Mouse (Mus musculus) liver, adult 2 months (tissue): ENCODE measurements around the gene Ankrd12. TPM values are rescaled to one million over a fixed set of nuclear protein-coding genes. Genes with fewer than 3 reads are reported as not detected.

Experiments used
- DNase-seq: peaks from one replicate; pipeline ENCODE4 v3.0.0-alpha.2; 2011; ENCODE audit warnings: low read depth, low spot score; ENCODE audit errors: extremely low read depth
- H3K27ac ChIP-seq: fragments of 200-500 bp; replicated peaks from 2 replicates; pipeline ENCODE4 v1.5.1; 2012; ENCODE audit warnings: low read depth, mild to moderate bottlenecking, control low read depth, inconsistent platforms, low read length; ENCODE audit not compliant: insufficient read depth
- H3K27me3 ChIP-seq: fragments of 200-500 bp; 2 replicates; pipeline ENCODE4 v1.6.1; 2012; ENCODE audit warnings: mild to moderate bottlenecking, moderate library complexity, low read length, inconsistent platforms; ENCODE audit not compliant: control insufficient read depth, insufficient read depth
- H3K36me3 ChIP-seq: fragments of 200-500 bp; 2 replicates; pipeline ENCODE4 v1.6.1; 2012; ENCODE audit warnings: low read length, inconsistent platforms; ENCODE audit not compliant: control insufficient read depth, insufficient read depth
- H3K4me1 ChIP-seq: fragments of 200-500 bp; 2 replicates; pipeline ENCODE4 v1.6.1; 2011; ENCODE audit warnings: low read length; ENCODE audit not compliant: control insufficient read depth, insufficient read depth
- H3K4me3 ChIP-seq: fragments of 200-500 bp; 2 replicates; pipeline ENCODE4 v1.5.1; 2011; ENCODE audit warnings: low read depth, mild to moderate bottlenecking, control low read depth, low read length, moderate library complexity; ENCODE audit not compliant: insufficient read depth
- H3K79me2 ChIP-seq: fragments of 200-500 bp; 2 replicates; pipeline ENCODE4 v1.6.1; 2012; ENCODE audit warnings: inconsistent platforms, mild to moderate bottlenecking, low read length, moderate library complexity; ENCODE audit not compliant: control insufficient read depth, insufficient read depth
- H3K9ac ChIP-seq: fragments of 200-500 bp; 2 replicates; pipeline ENCODE4 v1.6.1; 2012; ENCODE audit warnings: low read depth, mild to moderate bottlenecking, control low read depth, inconsistent platforms, low read length
- CTCF ChIP-seq: fragments of 200-500 bp; IDR thresholded peaks from 2 replicates; pipeline ENCODE4 v1.5.1; 2011; ENCODE audit warnings: low read depth, low read length, control low read depth
- POLR2A ChIP-seq: fragments of 200-500 bp; IDR thresholded peaks from 2 replicates; pipeline ENCODE4 v1.6.1; 2011; ENCODE audit warnings: low read length, control low read depth; ENCODE audit not compliant: insufficient read depth; ENCODE audit errors: extremely low read depth
- WGBS: fragments of 180-500 bp; shearing (Covaris S2); methylation state at CpG from one replicate; pipeline ENCODE4 v1.1.7; 2018; 5-methylcytosine and 5-hydroxymethylcytosine counted together
- polyA plus RNA-seq: library from polyadenylated mRNA; depleted of rRNA; stranded (reverse); fragments of >200 nt; gene quantifications from 2 replicates; pipeline ENCODE4 v1.2.3, GENCODE M21; 2012; rRNA removed
- total RNA-seq: library from RNA; depleted of rRNA; stranded (reverse); fragments of >200 nt; gene quantifications from 2 replicates; pipeline ENCODE4 v1.2.3, GENCODE M21; 2014; rRNA removed

Ankrd12 gene
- 8.2 and 10.3 TPM in 2 replicates for total RNA-seq
- polyA plus RNA-seq: 0.71 and 0.87 TPM in 2 replicates

DNA sequence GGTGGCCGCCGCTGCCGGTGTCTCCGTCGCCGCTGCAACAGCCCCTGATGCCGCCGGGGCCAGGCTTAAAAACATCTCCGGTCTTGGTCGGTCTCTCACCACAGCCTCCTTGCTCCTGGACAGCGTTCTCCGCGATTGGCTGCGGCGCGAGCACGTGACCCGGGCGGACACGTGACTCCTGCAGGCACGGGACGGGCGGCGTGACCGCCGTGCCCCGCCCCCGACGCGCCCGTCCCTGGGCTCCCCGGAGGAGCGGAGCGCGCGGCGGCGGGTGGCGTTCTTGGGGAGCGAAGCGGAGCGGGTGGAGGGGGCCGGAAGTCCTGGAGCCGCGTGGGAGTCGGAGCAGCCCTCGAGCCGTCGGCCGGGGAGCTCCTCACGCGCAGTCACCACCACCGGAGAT, at the start of gene Ankrd12:
Ankrd12 (minus strand) TSS at position 156 of the 400 bp plus-strand sequence.
- peak; percentile 74 for DNase-seq
- peak; percentile 29; the same call in 1 of the 2 replicates for TF ChIP-seq POLR2A
- TF ChIP-seq CTCF: no peak
- Histone ChIP-seq H3K27me3 (no peaks in the 10 kb centered on the region), H3K36me3 (peaks cover 24% of the 10 kb centered on the region), H3K27ac (peak within 1 kb of the TSS; percentile 79), H3K79me2 (peaks cover 6% of the 10 kb centered on the region; the same call in 1 of the 2 replicates), H3K4me3 (peak within 1 kb of the TSS; percentile 86), H3K9ac (peak within 1 kb of the TSS; percentile 89), H3K4me1 (peaks cover 6% of the 10 kb centered on the region; the same call in 1 of the 2 replicates)
- WGBS: 2% methylated on average over 53 of the region's 53 CpGs

DNA sequence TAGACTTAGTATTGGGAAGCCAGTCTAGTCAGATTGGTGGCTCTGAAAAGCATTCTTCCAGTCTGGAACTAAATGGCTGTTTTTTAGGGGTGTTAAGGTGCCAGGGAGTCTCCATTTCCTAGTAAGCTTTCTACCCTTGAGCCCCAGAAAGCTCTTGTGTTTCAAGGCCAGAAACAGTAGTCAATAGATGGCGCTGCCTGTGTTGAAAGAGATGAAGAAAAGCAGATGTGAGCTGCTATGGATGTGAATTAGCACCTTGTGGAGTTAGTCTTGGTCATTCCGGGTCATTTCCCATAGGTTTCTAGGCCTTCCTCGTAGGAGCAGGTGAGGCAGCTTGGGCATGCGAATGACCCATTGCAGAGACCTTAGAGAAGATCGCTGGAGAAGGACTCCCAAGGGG, 48.3 kb upstream of the Ankrd12 start:
- DNase-seq: no peak
- Histone ChIP-seq H3K4me1 (peaks cover 3% of the 10 kb centered on the region; the same call in 1 of the 2 replicates), H3K27me3 (no peaks in the 10 kb centered on the region), H3K27ac (no peak overlapping the region), H3K36me3 (peaks cover 9% of the 10 kb centered on the region; the same call in 1 of the 2 replicates), H3K9ac (no peak overlapping the region), H3K4me3 (no peak overlapping the region), H3K79me2 (no peaks in the 10 kb centered on the region; the same call in 1 of the 2 replicates)
- 94% methylated on average over 5 of the region's 5 CpGs for WGBS
- no peak for TF ChIP-seq CTCF
- TF ChIP-seq POLR2A: no peak

GRCm38 (mm10) chr17:66123816-66124610, 47.1 kb upstream of the Ankrd12 start:
- Histone ChIP-seq H3K36me3 (peaks cover 4% of the 10 kb centered on the region; the same call in 1 of the 2 replicates), H3K27me3 (no peaks in the 10 kb centered on the region), H3K79me2 (no peaks in the 10 kb centered on the region; the same call in 1 of the 2 replicates), H3K4me1 (peaks cover 3% of the 10 kb centered on the region; the same call in 1 of the 2 replicates), H3K4me3 (peak overlapping the region; percentile 89), H3K9ac (peak overlapping the region; percentile 84), H3K27ac (peak overlapping the region; percentile 89; the same call in 1 of the 2 replicates)
- 3% methylated on average over 20 of the region's 20 CpGs for WGBS
- no peak for TF ChIP-seq CTCF
- TF ChIP-seq POLR2A: no peak
- peak; percentile 4 for DNase-seq

- Histone ChIP-seq H3K9ac (peak within 1 kb of the TSS; percentile 84), H3K36me3 (peaks cover 3% of the 10 kb centered on the region; the same call in 1 of the 2 replicates), H3K4me3 (peak within 1 kb of the TSS; percentile 89), H3K27me3 (no peaks in the 10 kb centered on the region), H3K79me2 (no peaks in the 10 kb centered on the region; the same call in 1 of the 2 replicates), H3K27ac (peak within 1 kb of the TSS; percentile 89), H3K4me1 (peaks cover 3% of the 10 kb centered on the region; the same call in 1 of the 2 replicates)
- TF ChIP-seq POLR2A: peak; percentile 67; the same call in 1 of the 2 replicates
- no peak for TF ChIP-seq CTCF
- 5% methylated on average over 45 of the region's 45 CpGs for WGBS
- peak; percentile 77 for DNase-seq
These were observed 46.4 kb upstream of the Ankrd12 start, which contains the start of gene Ddx11 for GRCm38 (mm10) chr17:66123066-66123815. TSS of gene Ddx11 (plus strand) at chr17:66123520.

DNA sequence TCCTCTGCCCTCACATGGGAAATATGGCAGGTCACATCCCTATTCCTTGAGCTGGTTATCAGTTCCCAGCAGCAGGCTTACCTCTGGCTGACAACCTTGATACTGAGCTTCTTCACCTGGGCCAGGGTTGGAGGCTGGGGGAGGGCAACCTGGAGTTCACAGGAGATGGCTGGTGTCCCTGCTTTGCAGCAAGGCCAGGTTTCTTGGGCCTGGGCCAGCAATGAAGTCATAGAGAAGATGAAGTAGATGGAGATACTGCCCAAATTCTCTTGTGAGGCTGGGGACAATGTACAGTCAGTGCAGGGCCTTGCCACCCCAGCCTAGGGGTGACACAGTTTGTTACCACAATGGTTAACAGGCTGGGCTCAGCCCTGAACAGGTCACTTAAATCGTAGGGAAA, 43.8 kb upstream of the Ankrd12 start:
- Histone ChIP-seq H3K27ac (no peak overlapping the region), H3K9ac (no peak overlapping the region), H3K4me3 (no peak overlapping the region), H3K27me3 (no peaks in the 10 kb centered on the region), H3K36me3 (peaks cover 13% of the 10 kb centered on the region), H3K4me1 (peaks cover 3% of the 10 kb centered on the region; the same call in 1 of the 2 replicates), H3K79me2 (no peaks in the 10 kb centered on the region; the same call in 1 of the 2 replicates)
- no peak for TF ChIP-seq POLR2A
- no peak for TF ChIP-seq CTCF
- 43% methylated on average over 1 of the region's 1 CpGs for WGBS
- peak; percentile 12 for DNase-seq
